Mouse (Mus musculus): Measurements from ENCODE around the gene Olfr1107. TPM values are rescaled to one million over a fixed set of nuclear protein-coding genes. Genes with fewer than 3 reads are reported as not detected.

The Olfr1107 gene
- not detected in 2 replicates for polyA plus RNA-seq (2012; ENCODE audit: low replicate concordance)

DNA sequence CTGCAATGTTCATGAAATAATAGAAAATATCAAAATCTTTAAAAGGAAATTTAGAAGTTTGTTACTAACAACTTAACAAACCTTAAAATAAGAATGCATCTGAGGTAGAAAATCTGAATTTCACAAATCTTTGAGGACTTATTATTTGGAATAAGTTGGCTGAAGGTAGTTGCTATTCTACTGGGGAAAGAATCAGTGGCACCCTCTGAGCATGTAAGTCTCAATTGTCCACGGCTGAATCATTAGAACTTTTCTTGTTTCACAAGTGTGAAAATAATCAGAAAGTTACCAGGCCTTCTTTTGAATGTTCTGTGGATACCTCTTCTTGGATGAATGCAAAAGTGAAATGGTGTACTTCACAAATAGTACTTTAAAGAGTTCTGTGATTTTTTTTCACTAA lies at the start of gene Olfr1107:
TSS of gene Olfr1107 (minus strand) at position 101 of the 400 bp plus-strand sequence.

DNA sequence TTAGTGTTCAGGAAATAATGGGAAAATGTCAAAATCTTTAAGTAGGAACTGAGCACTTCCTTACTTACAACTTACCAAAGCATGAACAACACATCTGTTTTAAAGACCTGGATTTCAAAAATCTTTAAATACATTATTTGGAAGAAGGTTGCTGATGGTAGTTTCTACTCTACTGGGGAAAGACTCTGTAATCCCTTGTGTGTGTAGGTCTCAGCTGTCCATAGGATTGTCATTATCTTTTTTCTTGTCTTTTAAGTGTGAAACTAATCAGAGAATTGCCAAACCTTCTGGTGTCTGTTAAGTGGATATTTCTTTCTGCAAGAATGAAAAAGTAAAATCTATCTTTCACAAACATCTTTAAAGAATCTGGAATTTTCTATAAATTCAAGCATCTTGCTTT lies 38.9 kb upstream of the Olfr1107 start, which contains the start of gene Olfr259:
TSS of gene Olfr259 (minus strand) at position 101 of the 400 bp plus-strand sequence.

DNA sequence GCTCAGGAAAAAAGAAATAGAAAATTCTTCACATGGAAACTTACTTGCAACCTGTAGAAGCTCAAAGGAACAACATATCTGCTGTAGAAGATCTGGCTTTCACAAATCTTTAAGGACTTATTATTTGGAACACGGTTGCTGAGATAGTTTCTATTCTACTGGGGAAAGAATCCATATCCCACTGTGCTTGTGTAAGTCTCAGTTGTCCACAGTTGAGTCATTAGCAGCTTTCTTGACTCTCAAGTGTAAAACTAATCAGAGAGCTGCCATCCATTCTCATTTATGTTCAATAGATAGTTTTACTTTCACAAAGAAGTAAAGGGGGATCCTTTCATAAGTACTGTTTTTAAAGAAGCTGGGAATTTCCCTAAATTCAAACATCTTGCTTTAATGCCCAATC lies 20.3 kb upstream of the Olfr1107 start, which contains the start of gene Olfr1109:
TSS of gene Olfr1109 (minus strand) at position 101 of the 400 bp plus-strand sequence.

DNA sequence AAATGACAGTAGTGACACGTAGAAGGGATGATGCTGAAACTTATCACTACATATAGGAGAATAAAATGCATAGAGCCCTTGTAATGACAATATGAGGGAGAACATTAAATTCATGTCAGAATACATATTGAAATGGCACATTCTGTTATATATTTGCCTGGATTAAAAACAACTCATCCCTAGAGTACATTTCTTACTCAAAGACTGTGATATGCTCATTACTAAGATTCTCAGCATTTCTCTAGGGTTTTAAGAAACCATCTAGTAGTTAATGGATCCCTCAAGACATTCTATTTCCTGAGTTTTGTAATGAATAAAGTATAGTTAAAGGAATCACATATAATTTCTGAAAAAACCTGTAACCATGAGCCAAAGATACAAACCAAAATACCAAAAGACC lies 23.4 kb downstream of the Olfr1107 start, which contains the start of gene Olfr1106:
TSS of gene Olfr1106 (minus strand) at position 101 of the 400 bp plus-strand sequence.

DNA sequence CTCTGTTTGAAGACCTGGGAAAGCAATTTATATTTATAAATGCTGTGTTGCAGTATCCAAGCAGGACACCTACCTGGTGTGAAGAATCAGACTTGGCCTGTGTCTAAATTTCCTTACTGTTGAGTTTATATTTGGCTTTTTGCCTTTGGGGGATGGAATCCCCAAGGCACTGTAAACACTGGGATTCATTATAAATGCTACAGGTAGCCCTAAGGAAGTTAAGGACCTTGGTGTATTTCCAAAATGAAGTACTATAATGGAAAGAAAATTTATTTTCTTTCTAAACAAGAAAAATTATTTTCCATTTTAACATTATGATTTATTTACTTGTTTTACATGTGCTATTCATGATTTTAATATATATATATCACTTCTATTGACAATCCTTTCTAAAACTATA lies 39.2 kb downstream of the Olfr1107 start, which contains the start of gene Olfr1105:
TSS of gene Olfr1105 (minus strand) at position 101 of the 400 bp plus-strand sequence.

DNA sequence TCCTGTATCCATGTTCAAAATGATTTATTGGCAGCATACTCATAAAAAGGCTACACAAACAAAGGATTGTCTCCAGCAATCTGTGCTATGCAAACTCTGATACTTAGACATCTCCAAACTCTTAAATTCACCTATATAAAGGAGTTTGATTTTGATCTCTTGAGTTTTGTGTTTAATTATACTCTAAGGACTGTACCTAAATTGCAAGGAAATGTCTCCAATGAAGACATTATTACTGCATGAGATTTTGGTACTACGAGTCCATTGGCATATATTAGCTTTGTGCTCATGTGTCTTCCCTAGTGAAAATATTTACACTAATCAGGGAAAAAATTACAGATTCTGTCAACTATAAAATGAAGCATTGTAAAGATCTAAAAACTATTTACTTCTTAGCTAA lies 48.6 kb downstream of the Olfr1107 start, which contains the start of gene Olfr1104:
TSS of gene Olfr1104 (minus strand) at position 101 of the 400 bp plus-strand sequence.

Other genes with a start within 250 kb of the Olfr1107 start
- gene Olfr1095, start 224.1 kb downstream of the Olfr1107 start, polyA plus RNA-seq (2012; ENCODE audit: low replicate concordance) = not detected in 2 replicates
- gene Gm13723, start 201.0 kb downstream of the Olfr1107 start, polyA plus RNA-seq (2012; ENCODE audit: low replicate concordance) = not detected in 2 replicates
- gene Olfr1097, start 183.6 kb downstream of the Olfr1107 start, polyA plus RNA-seq (2012; ENCODE audit: low replicate concordance) = not detected in 2 replicates
- not detected in 2 replicates for gene Olfr1098, start 151.3 kb downstream of the Olfr1107 start, polyA plus RNA-seq (2012; ENCODE audit: low replicate concordance)
- not detected in 2 replicates for gene Olfr1099, start 115.1 kb downstream of the Olfr1107 start, polyA plus RNA-seq (2012; ENCODE audit: low replicate concordance)
- not detected in 2 replicates for gene Olfr1100, start 95.9 kb downstream of the Olfr1107 start, polyA plus RNA-seq (2012; ENCODE audit: low replicate concordance)
- not detected in 2 replicates for gene Olfr1101, start 84.6 kb downstream of the Olfr1107 start, polyA plus RNA-seq (2012; ENCODE audit: low replicate concordance)
- gene Olfr1102, start 77.4 kb downstream of the Olfr1107 start, polyA plus RNA-seq (2012; ENCODE audit: low replicate concordance) = not detected in 2 replicates
- gene Olfr1104, start 48.7 kb downstream of the Olfr1107 start, polyA plus RNA-seq (2012; ENCODE audit: low replicate concordance) = not detected in 2 replicates
- gene Olfr1105, start 39.3 kb downstream of the Olfr1107 start, polyA plus RNA-seq (2012; ENCODE audit: low replicate concordance) = not detected in 2 replicates
- gene Olfr1106, start 23.5 kb downstream of the Olfr1107 start, polyA plus RNA-seq (2012; ENCODE audit: low replicate concordance) = 0.15 TPM in 1 of 2 replicates, not detected in the other
- gene Olfr1109, start 20.2 kb upstream of the Olfr1107 start, polyA plus RNA-seq (2012; ENCODE audit: low replicate concordance) = not detected in 2 replicates
- gene Olfr259, start 38.8 kb upstream of the Olfr1107 start, polyA plus RNA-seq (2012; ENCODE audit: low replicate concordance) = not detected in 2 replicates
- gene Olfr1110, start 64.5 kb upstream of the Olfr1107 start, polyA plus RNA-seq (2012; ENCODE audit: low replicate concordance) = not detected in 2 replicates
- not detected in 2 replicates for gene Olfr1111, start 76.8 kb upstream of the Olfr1107 start, polyA plus RNA-seq (2012; ENCODE audit: low replicate concordance)
- gene Olfr1112, start 112.0 kb upstream of the Olfr1107 start, polyA plus RNA-seq (2012; ENCODE audit: low replicate concordance) = not detected in 2 replicates
- not detected in 2 replicates for gene Olfr1113, start 133.2 kb upstream of the Olfr1107 start, polyA plus RNA-seq (2012; ENCODE audit: low replicate concordance)
- not detected in 2 replicates for gene Olfr1115, start 172.2 kb upstream of the Olfr1107 start, polyA plus RNA-seq (2012; ENCODE audit: low replicate concordance)
- gene Olfr1116, start 191.7 kb upstream of the Olfr1107 start, polyA plus RNA-seq (2012; ENCODE audit: low replicate concordance) = not detected in 2 replicates
- gene Olfr1118, start 231.8 kb upstream of the Olfr1107 start, polyA plus RNA-seq (2012; ENCODE audit: low replicate concordance) = not detected in 2 replicates